Mouse (Mus musculus) MEL (cell line): ENCODE measurements around the gene Kcnmb4. TPM values are rescaled to one million over a fixed set of nuclear protein-coding genes. Genes with fewer than 3 reads are reported as not detected.

ENCODE experiments used
- DNase-seq: peaks from one replicate; pipeline ENCODE4 v3.0.0; 2011; ENCODE audit warnings: low read depth, low spot score
- H3K27ac ChIP-seq: 2 replicates; pipeline ENCODE4 v1.5.1; 2012; ENCODE audit warnings: low read depth, mild to moderate bottlenecking, control low read depth, low read length, moderate library complexity; ENCODE audit not compliant: control insufficient read depth
- H3K27me3 ChIP-seq, 2 experiments: fragments of 150-350 bp in 1 of 2; sonication (generic) in 1 of 2; 2 replicates each; pipeline ENCODE4 v1.6.1; 2012; ENCODE audit warnings: low read length in 2 of 2, mild to moderate bottlenecking in 2 of 2, improper control_type of control experiment in 1 of 2, moderate library complexity in 1 of 2; ENCODE audit not compliant: insufficient read depth in 2 of 2, control insufficient read depth in 1 of 2
- H3K36me3 ChIP-seq, 2 experiments: 2 replicates each; pipeline ENCODE4 v1.6.1; 2012 to 2014; ENCODE audit warnings: low read length in 2 of 2, improper control_type of control experiment in 1 of 2, inconsistent platforms in 1 of 2, mild to moderate bottlenecking in 1 of 2; ENCODE audit not compliant: insufficient read depth in 2 of 2, control insufficient read depth in 1 of 2
- H3K4me1 ChIP-seq, 2 experiments: fragments of 150-350 bp in 1 of 2; sonication (generic) in 1 of 2; 2 replicates each; pipeline ENCODE4 v1.6.1; 2012; ENCODE audit warnings: low read length in 2 of 2, improper control_type of control experiment in 1 of 2, mild to moderate bottlenecking in 1 of 2; ENCODE audit not compliant: insufficient read depth in 2 of 2, control insufficient read depth in 1 of 2
- H3K4me3 ChIP-seq, 2 experiments: fragments of 150-350 bp in 1 of 2; sonication (generic) in 1 of 2; 2 replicates each; pipeline ENCODE4 v1.5.1; 2012; ENCODE audit warnings: low read depth in 2 of 2, low read length in 2 of 2, mild to moderate bottlenecking in 2 of 2, moderate library complexity in 2 of 2, control low read depth in 1 of 2, improper control_type of control experiment in 1 of 2; ENCODE audit not compliant: control insufficient read depth in 1 of 2, insufficient read depth in 1 of 2
- H3K79me2 ChIP-seq: 2 replicates; pipeline ENCODE4 v1.6.1; 2012; ENCODE audit warnings: mild to moderate bottlenecking, low read length, moderate library complexity; ENCODE audit not compliant: control insufficient read depth, poor library complexity, insufficient read depth
- H3K9ac ChIP-seq: 2 replicates; pipeline ENCODE4 v1.6.1; 2012; ENCODE audit warnings: low read depth, mild to moderate bottlenecking, control low read depth, low read length, moderate library complexity; ENCODE audit not compliant: control insufficient read depth, poor library complexity, severe bottlenecking
- H3K9me3 ChIP-seq: fragments of 150-350 bp; sonication (generic); replicated peaks from 2 replicates; pipeline ENCODE4 v1.6.1; 2012; ENCODE audit warnings: mild to moderate bottlenecking, low read length, improper control_type of control experiment, moderate library complexity; ENCODE audit not compliant: insufficient read depth
- BHLHE40 ChIP-seq: IDR thresholded peaks from 2 replicates; pipeline ENCODE4 v1.6.1; 2012; ENCODE audit warnings: low read depth, mild to moderate bottlenecking, inconsistent platforms, low read length, improper control_type of control experiment, borderline replicate concordance
- CHD1 ChIP-seq: IDR thresholded peaks from 2 replicates; pipeline ENCODE4 v1.6.1; 2012; ENCODE audit warnings: low read depth, mild to moderate bottlenecking, inconsistent platforms, low read length, improper control_type of control experiment
- CTCF ChIP-seq, 3 experiments: IDR thresholded peaks in 2 of 3; conservative IDR thresholded peaks in 1 of 3; 2 replicates each; pipeline ENCODE4 v1.5.1; 2011 to 2012; ENCODE audit warnings: low read length in 3 of 3, low read depth in 2 of 3, mild to moderate bottlenecking in 2 of 3, improper control_type of control experiment in 1 of 3, inconsistent platforms in 1 of 3, mixed read lengths in 1 of 3, moderate library complexity in 1 of 3; ENCODE audit not compliant: control insufficient read depth in 1 of 3, insufficient read depth in 1 of 3, poor library complexity in 1 of 3, severe bottlenecking in 1 of 3
- EP300 ChIP-seq, 2 experiments: IDR thresholded peaks; 2 replicates each; pipeline ENCODE4 v1.6.1; 2011; ENCODE audit warnings: improper control_type of control experiment in 2 of 2, low read length in 2 of 2, low read depth in 1 of 2, mild to moderate bottlenecking in 1 of 2
- ETS1 ChIP-seq: IDR thresholded peaks from 2 replicates; pipeline ENCODE4 v1.6.1; 2012; ENCODE audit warnings: low read depth, mild to moderate bottlenecking, inconsistent platforms, low read length, improper control_type of control experiment, moderate library complexity
- GABPA ChIP-seq: IDR thresholded peaks from 2 replicates; pipeline ENCODE4 v1.6.1; 2012; ENCODE audit warnings: low read depth, mild to moderate bottlenecking, inconsistent platforms, low read length, improper control_type of control experiment, moderate library complexity
- GATA1 ChIP-seq: IDR thresholded peaks from 2 replicates; pipeline ENCODE4 v1.6.1; 2011; ENCODE audit warnings: low read depth, low read length, improper control_type of control experiment
- HCFC1 ChIP-seq: IDR thresholded peaks from 2 replicates; pipeline ENCODE4 v1.6.1; 2012; ENCODE audit warnings: low read depth, mild to moderate bottlenecking, inconsistent platforms, low read length, improper control_type of control experiment, moderate library complexity
- MAFK ChIP-seq: IDR thresholded peaks from 2 replicates; pipeline ENCODE4 v1.6.1; 2011; ENCODE audit warnings: low read depth, mild to moderate bottlenecking, low read length, improper control_type of control experiment, borderline replicate concordance
- MEF2A ChIP-seq: IDR thresholded peaks from 2 replicates; pipeline ENCODE4 v1.6.1; 2014; ENCODE audit warnings: low read depth, mild to moderate bottlenecking, inconsistent platforms, low read length, improper control_type of control experiment; ENCODE audit not compliant: poor library complexity, insufficient replicate concordance, severe bottlenecking; ENCODE audit errors: extremely low read depth
- MYB ChIP-seq: IDR thresholded peaks from 2 replicates; pipeline ENCODE4 v1.6.1; 2011; ENCODE audit warnings: mild to moderate bottlenecking, low read depth, low read length, improper control_type of control experiment
- NELFE ChIP-seq: IDR thresholded peaks from 2 replicates; pipeline ENCODE4 v1.6.1; 2011; ENCODE audit warnings: low read depth, low read length, improper control_type of control experiment
- POLR2A ChIP-seq, 2 experiments: IDR thresholded peaks; 2 replicates each; pipeline ENCODE4 v1.6.1; 2011 to 2012; ENCODE audit warnings: low read length in 2 of 2, mild to moderate bottlenecking in 2 of 2, control low read depth in 1 of 2, improper control_type of control experiment in 1 of 2, low read depth in 1 of 2, moderate library complexity in 1 of 2; ENCODE audit not compliant: control insufficient read depth in 1 of 2, insufficient read depth in 1 of 2, poor library complexity in 1 of 2
- POLR2AphosphoS2 ChIP-seq: IDR thresholded peaks from 2 replicates; pipeline ENCODE4 v1.6.1; 2011; ENCODE audit warnings: low read length, improper control_type of control experiment
- POLR2AphosphoS5 ChIP-seq: IDR thresholded peaks from 2 replicates; pipeline ENCODE4 v1.6.1; 2012; ENCODE audit warnings: low read depth, borderline replicate concordance, mild to moderate bottlenecking, inconsistent platforms, low read length, moderate library complexity, mixed read lengths
- RAD21 ChIP-seq: IDR thresholded peaks from 2 replicates; pipeline ENCODE4 v1.6.1; 2011; ENCODE audit warnings: mild to moderate bottlenecking, low read depth, low read length, improper control_type of control experiment
- RCOR1 ChIP-seq: IDR thresholded peaks from 2 replicates; pipeline ENCODE4 v1.6.1; 2012; ENCODE audit warnings: low read depth, mild to moderate bottlenecking, inconsistent platforms, low read length, improper control_type of control experiment
- SIN3A ChIP-seq: IDR thresholded peaks from 2 replicates; pipeline ENCODE4 v1.6.1; 2012; ENCODE audit warnings: low read length, improper control_type of control experiment, inconsistent platforms
- TAL1 ChIP-seq: IDR thresholded peaks from 2 replicates; pipeline ENCODE4 v1.6.1; 2012; ENCODE audit warnings: mild to moderate bottlenecking, inconsistent platforms, low read length, moderate library complexity, mixed read lengths
- TBP ChIP-seq: IDR thresholded peaks from 2 replicates; pipeline ENCODE4 v1.8.0; 2011; ENCODE audit warnings: low read depth, low read length, improper control_type of control experiment
- TCF12 ChIP-seq: IDR thresholded peaks from 2 replicates; pipeline ENCODE4 v1.6.1; 2014; ENCODE audit warnings: low read depth, mild to moderate bottlenecking, inconsistent platforms, low read length, improper control_type of control experiment, moderate library complexity
- UBTF ChIP-seq: IDR thresholded peaks from 2 replicates; pipeline ENCODE4 v1.6.1; 2012; ENCODE audit warnings: low read depth, mild to moderate bottlenecking, inconsistent platforms, low read length, improper control_type of control experiment, moderate library complexity, borderline replicate concordance; ENCODE audit not compliant: insufficient read depth
- USF1 ChIP-seq: IDR thresholded peaks from 2 replicates; pipeline ENCODE4 v1.6.1; 2014; ENCODE audit warnings: low read depth, mild to moderate bottlenecking, inconsistent platforms, low read length, improper control_type of control experiment, moderate library complexity
- USF2 ChIP-seq, 2 experiments: IDR thresholded peaks; 2 replicates each; pipeline ENCODE4 v1.6.1; 2011 to 2012; ENCODE audit warnings: improper control_type of control experiment in 2 of 2, low read length in 2 of 2, borderline replicate concordance in 1 of 2, inconsistent platforms in 1 of 2, low read depth in 1 of 2, mild to moderate bottlenecking in 1 of 2; ENCODE audit not compliant: insufficient read depth in 1 of 2
- ZC3H11A ChIP-seq: IDR thresholded peaks from 2 replicates; pipeline ENCODE4 v1.6.1; 2012; ENCODE audit warnings: low read depth, mild to moderate bottlenecking, inconsistent platforms, low read length, improper control_type of control experiment
- ZKSCAN1 ChIP-seq: IDR thresholded peaks from 2 replicates; pipeline ENCODE4 v1.6.1; 2012; ENCODE audit warnings: low read depth, mild to moderate bottlenecking, inconsistent platforms, low read length, improper control_type of control experiment, moderate library complexity
- ZMIZ1 ChIP-seq: IDR thresholded peaks from 2 replicates; pipeline ENCODE4 v1.6.1; 2012; ENCODE audit warnings: low read depth, mild to moderate bottlenecking, inconsistent platforms, low read length, improper control_type of control experiment, moderate library complexity
- polyA plus RNA-seq, 2 experiments: library from polyadenylated mRNA; stranded (reverse) in 1 of 2; unstranded in 1 of 2; fragments of >175 nt in 1 of 2; fragments of >200 nt in 1 of 2; gene quantifications; 2 replicates each; pipeline versions ENCODE4 v1.2.1 to v1.2.4; 2012; ENCODE audit warnings: low replicate concordance in 2 of 2, low read depth in 1 of 2; ENCODE audit not compliant: insufficient read length in 2 of 2, insufficient read depth in 1 of 2, missing spikeins in 1 of 2
- total RNA-seq: library from RNA; depleted of rRNA; stranded (reverse); fragments of 300-350 nt; gene quantifications from 2 replicates; pipeline ENCODE4 v1.2.3, GENCODE M21; 2012

Gene Kcnmb4
- total and polyA plus RNA-seq, 3 experiments = not detected

- H3K9me3 ChIP-seq = no peaks in the 10 kb centered on the region
- no peak overlapping the region for H3K9ac ChIP-seq
- DNase-seq = no peak
- no peaks in the 10 kb centered on the region for H3K36me3 ChIP-seq
- no peak for TF ChIP-seq BHLHE40
- TF ChIP-seq POLR2AphosphoS5 = no peak
- no peak for TF ChIP-seq TCF12
- TF ChIP-seq SIN3A = no peak
- no peak for TF ChIP-seq TAL1
- TF ChIP-seq RCOR1 = no peak
- no peak for TF ChIP-seq UBTF
- TF ChIP-seq USF1 = no peak
- no peak for TF ChIP-seq POLR2A (IDR thresholded peaks at IDR 0.05; ENCODE audit: control insufficient read depth in 1 of 2, insufficient read depth in 1 of 2, low read depth in 1 of 2, low read length in 2 of 2, poor library complexity in 1 of 2)
- TF ChIP-seq RAD21 = no peak
- TF ChIP-seq NELFE = no peak
- no peak for TF ChIP-seq EP300 (IDR thresholded peaks at IDR 0.05; ENCODE audit: low read depth in 1 of 2, low read length in 2 of 2)
- TF ChIP-seq MYB = no peak
- no peak for TF ChIP-seq MEF2A
- TF ChIP-seq CTCF (IDR thresholded peaks at IDR 0.05 in 2 of 3, conservative IDR thresholded peaks at IDR 0.05 in 1 of 3; ENCODE audit: control insufficient read depth in 1 of 3, insufficient read depth in 1 of 3, low read depth in 2 of 3, low read length in 3 of 3, poor library complexity in 1 of 3, severe bottlenecking in 1 of 3) = no peak
- TF ChIP-seq MAFK = no peak
- TF ChIP-seq, all 39 proteins: peak for 0
- Histone ChIP-seq H3K4me3 (no peak overlapping the region), H3K27ac (no peak overlapping the region), H3K4me1 (no peaks in the 10 kb centered on the region), H3K27me3 (no peaks in the 10 kb centered on the region), H3K79me2 (no peaks in the 10 kb centered on the region)
Measured at GRCm38 (mm10) chr10:116386391-116386885, 87.2 kb downstream of the Kcnmb4 start.

GRCm38 (mm10) chr10:116384401-116384800 lies 89.3 kb downstream of the Kcnmb4 start:
- Histone ChIP-seq H3K27me3 (no peaks in the 10 kb centered on the region), H3K9ac (no peak overlapping the region), H3K36me3 (no peaks in the 10 kb centered on the region), H3K27ac (no peak overlapping the region), H3K4me3 (no peak overlapping the region), H3K9me3 (no peaks in the 10 kb centered on the region), H3K79me2 (no peaks in the 10 kb centered on the region), H3K4me1 (no peaks in the 10 kb centered on the region)
- no peak for DNase-seq
- no peak for TF ChIP-seq USF2 (IDR thresholded peaks at IDR 0.05; ENCODE audit: borderline replicate concordance in 1 of 2, insufficient read depth in 1 of 2, low read depth in 1 of 2, low read length in 2 of 2)
- TF ChIP-seq RAD21 = no peak
- no peak for TF ChIP-seq GABPA
- no peak for TF ChIP-seq TBP
- no peak for TF ChIP-seq ZKSCAN1
- TF ChIP-seq ZMIZ1 = no peak
- no peak for TF ChIP-seq BHLHE40
- TF ChIP-seq MAFK = no peak
- no peak for TF ChIP-seq HCFC1
- no peak for TF ChIP-seq CHD1
- TF ChIP-seq GATA1 = no peak
- TF ChIP-seq TCF12 = no peak
- no peak for TF ChIP-seq ZC3H11A
- TF ChIP-seq NELFE = no peak
- no peak for TF ChIP-seq POLR2AphosphoS2
- no peak for TF ChIP-seq EP300 (IDR thresholded peaks at IDR 0.05; ENCODE audit: low read depth in 1 of 2, low read length in 2 of 2)
- no peak for TF ChIP-seq POLR2AphosphoS5
- TF ChIP-seq ETS1 = no peak
